Mouse (Mus musculus): ENCODE results near the gene Bud23.

GRCm38 (mm10) chr5:135048539-135048938 lies 16.2 kb downstream of the Bud23 start:
- TF ChIP-seq CTCF (IDR thresholded peaks at IDR 0.05; ENCODE audit: extremely low read depth, insufficient read depth, insufficient read length, insufficient replicate concordance) = no peak
- no peak for TF ChIP-seq POLR2A (IDR thresholded peaks at IDR 0.05; ENCODE audit: low read depth, low read length)
